Mouse (Mus musculus): ENCODE data around the gene Trim23. TPM values are rescaled to one million over a fixed set of nuclear protein-coding genes. Genes with fewer than 3 reads are reported as not detected.

Trim23 gene
- polyA plus RNA-seq, 1 experiment from 2014 or later: 16.6 TPM

DNA sequence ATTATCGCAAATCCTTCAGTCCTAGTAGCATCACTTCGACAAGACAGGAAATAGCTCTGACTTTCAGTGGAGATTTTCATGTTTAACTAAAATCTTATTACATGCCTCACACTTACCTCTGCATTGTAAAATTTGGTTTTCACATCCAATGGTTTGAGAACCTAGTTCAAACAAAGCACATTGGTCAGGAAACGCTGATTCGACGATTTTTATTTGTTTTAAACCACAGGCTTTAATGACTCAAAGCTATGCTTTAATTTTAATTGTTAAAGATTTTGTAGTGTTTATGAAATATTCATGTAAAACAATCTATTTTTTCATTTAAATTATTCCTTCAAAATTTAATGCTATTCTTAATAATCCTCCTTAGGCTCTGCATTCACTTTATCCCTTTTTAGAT, 24.4 kb upstream of the Trim23 start:
- Histone ChIP-seq H3K27ac (no peak overlapping the region), H3K36me3 (ENCODE audit: insufficient read depth, low read length) (peaks cover 23% of the 10 kb centered on the region), H3K4me3 (replicated peaks; ENCODE audit: low read depth, low read length) (no peak overlapping the region), H3K4me2 (ENCODE audit: low read length) (no peak overlapping the region), H3K9me3 (replicated peaks; ENCODE audit: low read length) (no peaks in the 10 kb centered on the region), H3K27me3 (ENCODE audit: insufficient read depth, low read length) (no peaks in the 10 kb centered on the region), H3K9ac (ENCODE audit: low read depth, low read length) (no peak overlapping the region), H3K4me1 (replicated peaks; ENCODE audit: insufficient read depth, low read length) (no peaks in the 10 kb centered on the region)
- no peak for DNase-seq (ENCODE audit: low spot score)
- TF ChIP-seq CTCF (IDR thresholded peaks at IDR 0.05; ENCODE audit: low read depth): no peak
- 91% methylated on average over 5 of the region's 5 CpGs for WGBS
- ATAC-seq (replicated peaks; ENCODE audit: low FRiP score, low read depth): no peak

- TF ChIP-seq CTCF (IDR thresholded peaks at IDR 0.05; ENCODE audit: low read depth): no peak
- H3K36me3 ChIP-seq (ENCODE audit: insufficient read depth, low read length): peaks cover 19% of the 10 kb centered on the region; the same call in 1 of the 2 replicates
- DNase-seq (ENCODE audit: low spot score): no peak
Observed at GRCm38 (mm10) chr13:104155106-104155505, 23.5 kb upstream of the Trim23 start.

GRCm38 (mm10) chr13:104155686-104156085, 22.9 kb upstream of the Trim23 start:
- no peak for TF ChIP-seq CTCF (IDR thresholded peaks at IDR 0.05; ENCODE audit: low read depth)
- WGBS: 66% methylated on average over 1 of the region's 1 CpGs
- no peaks in the 10 kb centered on the region for H3K4me1 ChIP-seq (replicated peaks; ENCODE audit: insufficient read depth, low read length)
- H3K9me3 ChIP-seq (replicated peaks; ENCODE audit: low read length): no peaks in the 10 kb centered on the region
- DNase-seq (ENCODE audit: low spot score) (no peak), ATAC-seq (replicated peaks; ENCODE audit: low FRiP score, low read depth) (no peak)
- H3K4me3 ChIP-seq (replicated peaks; ENCODE audit: low read depth, low read length): no peak overlapping the region
- peaks cover 21% of the 10 kb centered on the region; the same call in 1 of the 2 replicates for H3K36me3 ChIP-seq (ENCODE audit: insufficient read depth, low read length)
- H3K27me3 ChIP-seq (ENCODE audit: insufficient read depth, low read length): no peaks in the 10 kb centered on the region
- no peak overlapping the region for H3K27ac ChIP-seq
- H3K9ac ChIP-seq (ENCODE audit: low read depth, low read length): no peak overlapping the region
- H3K4me2 ChIP-seq (ENCODE audit: low read length): no peak overlapping the region

More at GRCm38 (mm10) chr13:104155106-104155505, 23.5 kb upstream of the Trim23 start:
- no peaks in the 10 kb centered on the region for H3K9me3 ChIP-seq (replicated peaks; ENCODE audit: low read length)
- H3K4me3 ChIP-seq (replicated peaks; ENCODE audit: low read depth, low read length): no peak overlapping the region
- H3K27me3 ChIP-seq (ENCODE audit: insufficient read depth, low read length): no peaks in the 10 kb centered on the region
- no peak overlapping the region for H3K4me2 ChIP-seq (ENCODE audit: low read length)
- H3K4me1 ChIP-seq (replicated peaks; ENCODE audit: insufficient read depth, low read length): no peaks in the 10 kb centered on the region
- H3K27ac ChIP-seq: no peak overlapping the region
- ATAC-seq (replicated peaks; ENCODE audit: low FRiP score, low read depth): no peak
- 87% methylated on average over 7 of the region's 7 CpGs for WGBS
- H3K9ac ChIP-seq (ENCODE audit: low read depth, low read length): no peak overlapping the region

- no peak for ATAC-seq (replicated peaks; ENCODE audit: low FRiP score, low read depth)
Observed at GRCm38 (mm10) chr13:104171711-104172110, 6.9 kb upstream of the Trim23 start.

DNA sequence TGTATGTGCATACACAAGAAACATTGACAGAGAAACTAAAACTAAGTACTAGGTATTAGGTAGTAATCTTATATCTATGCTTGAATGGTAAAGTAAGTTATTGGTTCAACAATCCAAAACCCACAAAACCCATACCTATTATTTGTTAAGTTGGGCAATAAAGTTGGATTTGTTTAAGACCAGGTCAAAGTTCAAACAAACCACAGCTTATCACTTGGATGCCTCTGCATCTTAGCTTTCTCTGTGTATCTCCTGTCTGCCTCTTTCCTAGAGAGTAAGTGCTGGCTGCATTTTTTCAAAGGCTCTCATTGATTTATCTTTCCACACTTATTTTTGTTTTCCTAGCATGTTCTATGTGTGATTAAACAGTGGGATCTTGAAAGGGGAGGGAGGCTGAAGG, 6.1 kb upstream of the Trim23 start:
- H3K27ac ChIP-seq: no peak overlapping the region
- H3K4me3 ChIP-seq (replicated peaks; ENCODE audit: low read depth, low read length): no peak overlapping the region
- peaks cover 3% of the 10 kb centered on the region for H3K4me1 ChIP-seq (replicated peaks; ENCODE audit: insufficient read depth, low read length)
- ATAC-seq (replicated peaks; ENCODE audit: low FRiP score, low read depth): no peak
- H3K9ac ChIP-seq (ENCODE audit: low read depth, low read length): no peak overlapping the region
- H3K4me2 ChIP-seq (ENCODE audit: low read length): no peak overlapping the region
- no peaks in the 10 kb centered on the region for H3K27me3 ChIP-seq (ENCODE audit: insufficient read depth, low read length)
- TF ChIP-seq CTCF (IDR thresholded peaks at IDR 0.05; ENCODE audit: low read depth): no peak
- H3K9me3 ChIP-seq (replicated peaks; ENCODE audit: low read length): no peaks in the 10 kb centered on the region
- no peak for DNase-seq (ENCODE audit: low spot score)
- peaks cover 16% of the 10 kb centered on the region; the same call in 1 of the 2 replicates for H3K36me3 ChIP-seq (ENCODE audit: insufficient read depth, low read length)

More at GRCm38 (mm10) chr13:104171711-104172110, 6.9 kb upstream of the Trim23 start:
- H3K27ac ChIP-seq: no peak overlapping the region
- H3K9me3 ChIP-seq (replicated peaks; ENCODE audit: low read length): no peaks in the 10 kb centered on the region
- no peak for TF ChIP-seq CTCF (IDR thresholded peaks at IDR 0.05; ENCODE audit: low read depth)
- H3K9ac ChIP-seq (ENCODE audit: low read depth, low read length): no peak overlapping the region
- DNase-seq (ENCODE audit: low spot score): no peak
- H3K36me3 ChIP-seq (ENCODE audit: insufficient read depth, low read length): peaks cover 16% of the 10 kb centered on the region; the same call in 1 of the 2 replicates
- no peak overlapping the region for H3K4me2 ChIP-seq (ENCODE audit: low read length)
- no peak overlapping the region for H3K4me3 ChIP-seq (replicated peaks; ENCODE audit: low read depth, low read length)
- no peaks in the 10 kb centered on the region; the same call in 1 of the 2 replicates for H3K4me1 ChIP-seq (replicated peaks; ENCODE audit: insufficient read depth, low read length)
- WGBS: 90% methylated on average over 5 of the region's 5 CpGs
- no peaks in the 10 kb centered on the region for H3K27me3 ChIP-seq (ENCODE audit: insufficient read depth, low read length)

- no peak for TF ChIP-seq CTCF (IDR thresholded peaks at IDR 0.05; ENCODE audit: low read depth)
- peaks cover 3% of the 10 kb centered on the region for H3K4me1 ChIP-seq (replicated peaks; ENCODE audit: insufficient read depth, low read length)
- H3K36me3 ChIP-seq (ENCODE audit: insufficient read depth, low read length): 0 out of 2 replicates have a peak, but pooled peaks cover 5% of the 10 kb centered on the region
- 0 out of 2 replicates have a peak overlapping the region, but pooled peaks have one; percentile 1 for H3K9ac ChIP-seq (ENCODE audit: low read depth, low read length)
- peak overlapping the region; percentile 1; the same call in 1 of the 2 replicates for H3K4me3 ChIP-seq (replicated peaks; ENCODE audit: low read depth, low read length)
- ATAC-seq (replicated peaks; ENCODE audit: low FRiP score, low read depth) (no peak), DNase-seq (ENCODE audit: low spot score) (no peak)
- peak overlapping the region; percentile 81 for H3K4me2 ChIP-seq (ENCODE audit: low read length)
- H3K27ac ChIP-seq: no peak overlapping the region
- no peaks in the 10 kb centered on the region for H3K9me3 ChIP-seq (replicated peaks; ENCODE audit: low read length)
- 72% methylated on average over 3 of the region's 3 CpGs for WGBS
- no peaks in the 10 kb centered on the region for H3K27me3 ChIP-seq (ENCODE audit: insufficient read depth, low read length)
Observed at GRCm38 (mm10) chr13:104176874-104177273, 1.7 kb upstream of the Trim23 start.
